Mouse (Mus musculus) spleen, adult 2 months (tissue): ENCODE results near the gene Mapk10. TPM values are rescaled to one million over a fixed set of nuclear protein-coding genes. Genes with fewer than 3 reads are reported as not detected.

ENCODE experiments used
- DNase-seq, 2 experiments: peaks; one replicate each; pipeline versions ENCODE4 v3.0.0 to v3.0.0-alpha.2; 2012 to 2021; ENCODE audit warnings: low spot score in 2 of 2, low read depth in 1 of 2
- H3K27ac ChIP-seq: fragments of 200-500 bp; 2 replicates; pipeline ENCODE4 v1.5.1; 2012; ENCODE audit warnings: low read length, inconsistent platforms; ENCODE audit not compliant: insufficient read depth
- H3K27me3 ChIP-seq: fragments of 200-500 bp; 2 replicates; pipeline ENCODE4 v1.6.1; 2012; ENCODE audit warnings: mild to moderate bottlenecking, moderate library complexity, low read length, inconsistent platforms; ENCODE audit not compliant: control insufficient read depth, insufficient read depth
- H3K36me3 ChIP-seq: fragments of 200-500 bp; 2 replicates; pipeline ENCODE4 v1.6.1; 2012; ENCODE audit warnings: mild to moderate bottlenecking, low read length, inconsistent platforms; ENCODE audit not compliant: control insufficient read depth, insufficient read depth
- H3K4me1 ChIP-seq: fragments of 200-500 bp; 2 replicates; pipeline ENCODE4 v1.6.1; 2011; ENCODE audit warnings: inconsistent platforms; ENCODE audit not compliant: control insufficient read depth, insufficient read depth, insufficient read length
- H3K4me3 ChIP-seq: fragments of 200-500 bp; 2 replicates; pipeline ENCODE4 v1.5.1; 2011; ENCODE audit warnings: mild to moderate bottlenecking, inconsistent platforms; ENCODE audit not compliant: insufficient read depth, insufficient read length; ENCODE audit errors: extremely low read depth
- CTCF ChIP-seq: fragments of 200-500 bp; IDR thresholded peaks from 2 replicates; pipeline ENCODE4 v1.5.1; 2011; ENCODE audit warnings: mild to moderate bottlenecking, inconsistent platforms; ENCODE audit not compliant: insufficient read depth, insufficient read length, insufficient replicate concordance; ENCODE audit errors: extremely low read depth
- POLR2A ChIP-seq: fragments of 200-500 bp; IDR thresholded peaks from 2 replicates; pipeline ENCODE4 v1.6.1; 2011; ENCODE audit warnings: low read depth, low read length, inconsistent platforms
- WGBS: fragments of 180-500 bp; shearing (Covaris S2); methylation state at CpG from one replicate; pipeline ENCODE4 v1.1.7; 2018; 5-methylcytosine and 5-hydroxymethylcytosine counted together
- polyA plus RNA-seq: library from polyadenylated mRNA; depleted of rRNA; stranded (reverse); fragments of >200 nt; gene quantifications from 2 replicates; pipeline ENCODE4 v1.2.3, GENCODE M21; 2012

Gene Mapk10
- polyA plus RNA-seq, 1 experiment, result 0.05 TPM

GRCm38 (mm10) chr5:103193700-103194099 is 17.4 kb downstream of the Mapk10 start:
- no peak overlapping the region for H3K27ac ChIP-seq
- no peak for DNase-seq
- H3K4me1 ChIP-seq, result no peaks in the 10 kb centered on the region
- no peak overlapping the region for H3K4me3 ChIP-seq
- no peaks in the 10 kb centered on the region for H3K27me3 ChIP-seq
- 72% methylated on average over 3 of the region's 3 CpGs for WGBS
- no peaks in the 10 kb centered on the region for H3K36me3 ChIP-seq
- TF ChIP-seq CTCF, result no peak
- TF ChIP-seq POLR2A, result no peak

GRCm38 (mm10) chr5:103191577-103191976 is 19.6 kb downstream of the Mapk10 start:
- Histone ChIP-seq H3K4me3 (no peak overlapping the region), H3K27ac (no peak overlapping the region), H3K4me1 (no peaks in the 10 kb centered on the region), H3K36me3 (no peaks in the 10 kb centered on the region), H3K27me3 (no peaks in the 10 kb centered on the region)
- WGBS, result 49% methylated on average over 4 of the region's 4 CpGs
- TF ChIP-seq POLR2A, result no peak
- no peak for TF ChIP-seq CTCF
- no peak for DNase-seq

- Histone ChIP-seq H3K27me3 (no peaks in the 10 kb centered on the region), H3K27ac (no peak overlapping the region), H3K4me3 (no peak overlapping the region), H3K4me1 (no peaks in the 10 kb centered on the region), H3K36me3 (no peaks in the 10 kb centered on the region)
- 84% methylated on average over 1 of the region's 1 CpGs for WGBS
- no peak for DNase-seq
- TF ChIP-seq POLR2A, result no peak
- TF ChIP-seq CTCF, result no peak
Observed at GRCm38 (mm10) chr5:103184256-103184655, 26.9 kb downstream of the Mapk10 start.

- DNase-seq, result no peak
- WGBS, result 86% methylated on average over 10 of the region's 10 CpGs
- Histone ChIP-seq H3K27me3 (no peaks in the 10 kb centered on the region), H3K36me3 (no peaks in the 10 kb centered on the region), H3K4me3 (no peak overlapping the region), H3K4me1 (no peaks in the 10 kb centered on the region), H3K27ac (no peak overlapping the region)
- no peak for TF ChIP-seq POLR2A
- no peak for TF ChIP-seq CTCF
Observed at GRCm38 (mm10) chr5:103181622-103182021, 29.5 kb downstream of the Mapk10 start.

GRCm38 (mm10) chr5:103177010-103177409 is 34.1 kb downstream of the Mapk10 start:
- Histone ChIP-seq H3K27ac (no peak overlapping the region), H3K4me3 (no peak overlapping the region), H3K4me1 (no peaks in the 10 kb centered on the region), H3K27me3 (no peaks in the 10 kb centered on the region), H3K36me3 (no peaks in the 10 kb centered on the region)
- WGBS, result 61% methylated on average over 5 of the region's 5 CpGs
- TF ChIP-seq CTCF (no peak), POLR2A (no peak)
- DNase-seq, result no peak

- no peak for DNase-seq
- WGBS, result 85% methylated on average over 7 of the region's 7 CpGs
- no peaks in the 10 kb centered on the region for H3K27me3 ChIP-seq
- H3K27ac ChIP-seq, result no peak overlapping the region
- H3K4me1 ChIP-seq, result no peaks in the 10 kb centered on the region
- TF ChIP-seq POLR2A (no peak), CTCF (no peak)
- H3K4me3 ChIP-seq, result no peak overlapping the region
- H3K36me3 ChIP-seq, result no peaks in the 10 kb centered on the region
Observed at GRCm38 (mm10) chr5:103175989-103176388, 35.1 kb downstream of the Mapk10 start.

GRCm38 (mm10) chr5:103174607-103175006 is 36.5 kb downstream of the Mapk10 start:
- H3K4me3 ChIP-seq, result no peak overlapping the region
- H3K36me3 ChIP-seq, result no peaks in the 10 kb centered on the region
- WGBS, result 83% methylated on average over 7 of the region's 7 CpGs
- H3K27ac ChIP-seq, result no peak overlapping the region
- H3K27me3 ChIP-seq, result no peaks in the 10 kb centered on the region
- H3K4me1 ChIP-seq, result no peaks in the 10 kb centered on the region
- TF ChIP-seq POLR2A (no peak), CTCF (no peak)
- no peak for DNase-seq
